Mouse (Mus musculus) megakaryocyte progenitor cell, adult 5-6 weeks (primary cell): ENCODE data around the gene Cbwd1. TPM values are rescaled to one million over a fixed set of nuclear protein-coding genes. Genes with fewer than 3 reads are reported as not detected.

Experiments used
- ATAC-seq: replicated peaks from 2 replicates; pipeline ENCODE4 v1.8.0; 2016; ENCODE audit warnings: mild to moderate bottlenecking, moderate TSS enrichment, inconsistent platforms; ENCODE audit not compliant: poor library complexity
- total RNA-seq, 2 experiments: library from RNA; stranded (forward) in 1 of 2; stranded (reverse) in 1 of 2; fragments of 157-497, 149-512 nt in 1 of 2; fragments of 200-1000 nt in 1 of 2; gene quantifications; 2 replicates each; pipeline versions ENCODE4 v1.2.3 to v1.2.4; 2015 to 2017

Cbwd1 gene
- total RNA-seq, 2 experiments from 2014 or later = 21.9 to 44.6 TPM

DNA sequence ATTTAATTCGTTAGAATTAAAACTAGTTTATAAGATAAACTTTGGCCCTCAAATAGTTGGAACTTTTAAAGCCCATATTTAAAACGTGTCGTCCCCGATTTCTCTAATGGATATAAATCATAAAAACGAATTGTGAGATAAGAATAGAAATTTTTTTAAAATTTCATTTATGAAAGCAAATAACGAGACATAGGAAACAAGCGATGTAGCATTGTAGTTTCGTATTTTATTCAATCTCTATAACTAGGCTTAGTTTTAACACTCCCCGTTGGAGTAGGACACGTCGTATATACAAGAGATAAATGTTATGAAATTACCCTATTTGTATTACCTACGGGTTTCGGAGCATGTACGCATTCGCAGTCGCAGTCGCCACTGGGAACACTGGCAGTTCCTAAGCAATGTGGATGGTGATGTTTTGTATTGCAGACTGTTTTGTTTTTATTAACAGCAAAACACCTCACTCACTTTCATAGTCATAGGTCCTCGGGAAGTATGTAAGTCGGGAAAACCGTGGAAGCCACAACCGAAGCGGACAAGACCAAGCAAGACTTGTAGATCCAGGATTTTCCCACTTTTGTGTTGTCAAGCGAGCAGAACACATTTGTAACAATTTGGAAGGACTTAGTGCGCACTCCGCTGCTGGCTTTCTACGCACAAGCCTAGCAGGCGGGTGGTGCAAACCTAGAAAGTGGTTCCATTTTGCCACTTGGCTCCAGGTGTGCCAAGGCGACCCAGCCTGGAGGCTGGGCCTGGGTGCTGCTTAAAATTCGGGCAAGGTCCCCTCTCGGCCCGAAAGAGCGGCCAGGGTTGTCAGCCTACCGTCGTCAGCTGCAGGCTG is 62.5 kb downstream of the Cbwd1 start:
- no peak for ATAC-seq

- ATAC-seq = no peak
Measured at GRCm38 (mm10) chr19:24897896-24898736, 63.3 kb downstream of the Cbwd1 start.

DNA sequence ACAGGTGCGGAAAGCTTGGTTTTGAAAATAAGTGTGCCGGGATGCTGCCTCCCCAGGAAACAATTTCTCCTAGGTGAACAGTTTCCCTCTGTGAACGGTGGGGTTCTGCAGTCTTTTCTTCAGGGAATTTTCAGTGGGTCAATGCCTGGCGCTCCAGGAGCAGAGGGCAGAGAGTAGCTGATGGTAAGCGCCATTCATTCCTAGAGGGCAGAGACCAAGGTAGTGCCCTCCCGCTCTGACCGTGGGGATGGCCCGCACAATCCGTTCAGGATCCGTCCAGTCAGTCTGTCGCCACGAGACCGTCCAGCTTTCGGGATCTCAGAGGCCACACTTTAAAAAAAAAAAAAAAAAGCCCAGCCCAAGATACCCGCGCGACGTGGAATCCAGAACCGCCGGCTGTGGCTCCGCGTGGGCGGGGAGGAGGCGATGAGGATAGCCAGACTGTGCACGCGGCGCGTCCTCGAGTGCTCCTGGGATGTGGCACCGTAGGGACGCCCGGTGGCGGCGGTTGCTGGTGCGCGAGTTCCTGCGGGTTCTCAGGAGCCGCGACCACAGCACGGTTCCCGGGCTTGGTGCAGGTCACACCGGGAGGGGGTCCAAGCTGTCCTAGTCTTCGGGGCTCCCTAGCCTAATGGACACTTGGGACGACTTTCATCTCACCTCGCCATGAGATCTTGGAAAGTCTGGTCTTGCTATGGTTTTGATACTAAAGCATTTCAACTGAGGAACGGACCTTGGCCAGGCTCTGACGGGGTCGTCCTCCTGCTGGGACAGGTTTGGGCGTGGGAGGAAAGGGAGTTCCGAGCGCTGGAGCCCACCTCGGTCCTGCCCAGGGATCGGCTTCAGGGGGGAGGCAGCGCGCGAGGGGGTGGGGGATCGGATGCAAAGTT is 64.2 kb downstream of the Cbwd1 start:
- ATAC-seq = no peak

DNA sequence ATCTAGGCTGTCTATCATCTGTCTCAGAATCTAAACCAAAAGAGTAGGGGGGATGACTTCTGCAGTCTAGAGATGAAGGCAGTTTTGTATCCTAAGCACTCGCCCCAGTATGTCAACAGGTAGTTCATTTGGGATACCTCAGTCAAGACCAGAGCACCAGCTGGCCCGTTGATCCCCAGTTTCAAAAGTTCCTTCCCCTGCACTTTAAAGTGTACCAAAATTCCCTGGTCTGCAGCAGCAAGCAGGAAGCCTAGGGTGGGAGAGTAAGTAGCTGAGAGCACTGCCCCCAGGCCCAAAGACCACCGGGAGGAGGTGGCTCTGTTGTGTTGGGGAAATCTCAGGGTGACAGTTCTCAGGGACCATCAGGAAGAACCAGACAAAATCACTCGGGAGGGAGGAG is 64.9 kb downstream of the Cbwd1 start:
- no peak for ATAC-seq

DNA sequence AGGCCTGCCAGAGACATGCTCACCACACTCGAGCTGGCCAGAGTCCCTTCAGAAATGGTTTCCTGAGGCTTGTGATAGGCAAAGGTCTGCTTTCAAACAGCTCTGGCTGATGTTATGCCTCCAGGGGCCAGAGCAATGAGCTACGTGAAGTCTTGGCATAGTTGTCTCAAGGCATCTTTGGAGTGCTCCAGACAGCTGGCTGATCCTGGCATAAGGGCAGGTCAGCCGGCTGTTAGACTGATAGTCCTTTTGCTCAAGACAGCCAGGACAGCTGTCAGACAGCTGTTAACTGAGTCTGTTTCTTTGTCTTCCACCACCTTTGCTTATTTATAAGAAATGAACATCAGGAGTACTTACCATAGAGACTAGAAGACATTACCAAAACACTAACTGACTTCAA is 74.5 kb downstream of the Cbwd1 start:
- no peak for ATAC-seq

GRCm38 (mm10) chr19:24885504-24885903 is 75.9 kb downstream of the Cbwd1 start:
- peak; percentile 82 for ATAC-seq

- ATAC-seq = no peak
Measured at GRCm38 (mm10) chr19:24881237-24881636, 80.2 kb downstream of the Cbwd1 start.

DNA sequence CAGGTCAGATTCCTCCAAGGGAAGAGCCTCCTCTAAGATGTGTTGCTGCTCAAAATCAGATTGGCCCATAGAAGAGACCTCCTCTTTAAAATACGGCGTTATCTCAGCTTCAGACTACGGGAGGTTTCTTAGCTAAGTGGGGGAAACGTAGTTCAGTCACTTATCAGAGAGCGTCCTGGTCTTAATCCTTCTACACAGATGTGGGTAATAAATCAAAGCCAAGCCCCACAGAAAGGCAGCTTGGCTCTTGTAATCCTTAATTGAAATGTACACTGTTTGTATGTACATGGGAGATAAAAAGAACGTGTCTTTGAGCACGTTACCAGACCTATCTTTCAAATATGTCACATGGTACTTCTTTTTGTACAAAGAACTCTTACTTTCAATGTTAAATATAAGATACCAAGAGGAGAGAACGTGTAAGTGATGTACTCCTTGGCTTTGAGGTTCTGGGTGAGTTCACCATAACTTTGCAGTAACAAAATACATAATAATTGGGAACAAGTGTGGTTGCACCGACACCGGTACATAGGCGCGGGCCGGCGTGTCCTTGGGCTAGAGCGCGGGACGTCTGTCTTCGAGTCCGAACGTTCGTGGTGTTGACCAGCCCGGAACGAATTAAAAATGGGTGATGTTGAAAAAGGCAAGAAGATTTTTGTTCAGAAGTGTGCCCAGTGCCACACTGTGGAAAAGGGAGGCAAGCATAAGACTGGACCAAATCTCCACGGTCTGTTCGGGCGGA is 86.1 kb downstream of the Cbwd1 start, which contains the start of gene Gm10053:
Gene Gm10053, plus strand, starts transcription at position 558 of the 742 bp plus-strand sequence.
- peak; percentile 90 for ATAC-seq

- no peak for ATAC-seq
Measured at GRCm38 (mm10) chr19:24873873-24874272, 87.5 kb downstream of the Cbwd1 start.

GRCm38 (mm10) chr19:24871037-24871635 is 90.3 kb downstream of the Cbwd1 start:
- ATAC-seq = peak; percentile 77

Other genes with a start within 250 kb of the Cbwd1 start
- not detected in 2 replicates for gene Pgm5, start 99.8 kb downstream of the Cbwd1 start, total RNA-seq (2015)
- gene Pgm5, start 99.8 kb downstream of the Cbwd1 start, total RNA-seq (2017) = not detected in 2 replicates
- gene Gm10053, start 85.9 kb downstream of the Cbwd1 start, total RNA-seq (2015) = 297 and 299 TPM in 2 replicates
- 181 and 246 TPM in 2 replicates for gene Gm10053, start 85.9 kb downstream of the Cbwd1 start, total RNA-seq (2017)
- 0.17 TPM in 1 of 2 replicates, not detected in the other for gene Foxd4, start 60.4 kb downstream of the Cbwd1 start, total RNA-seq (2015)
- not detected in 2 replicates for gene Foxd4, start 60.4 kb downstream of the Cbwd1 start, total RNA-seq (2017)
- 81.8 and 91.6 TPM in 2 replicates for gene Dock8, start 37.9 kb upstream of the Cbwd1 start, total RNA-seq (2015)
- 40.7 and 45.9 TPM in 2 replicates for gene Dock8, start 37.9 kb upstream of the Cbwd1 start, total RNA-seq (2017)